Mouse (Mus musculus): ENCODE data around the gene Tox3. TPM values are rescaled to one million over a fixed set of nuclear protein-coding genes. Genes with fewer than 3 reads are reported as not detected.
A peak's percentile ranks its signal among the peaks of the same experiment; 100 is the strongest.

Tox3 gene
- polyA plus RNA-seq, 1 experiment from 2014 or later: 40.8 TPM

- no peaks in the 10 kb centered on the region for H3K9me3 ChIP-seq (ENCODE audit: control insufficient read depth, low read length)
- H3K27ac ChIP-seq (ENCODE audit: low read depth, low read length): no peak overlapping the region
- ATAC-seq (ENCODE audit: insufficient read depth, low FRiP score, low TSS enrichment) (no peak), DNase-seq (ENCODE audit: low spot score) (no peak)
- H3K36me3 ChIP-seq (ENCODE audit: control insufficient read depth, insufficient read depth, low read length): no peaks in the 10 kb centered on the region
- no peaks in the 10 kb centered on the region for H3K27me3 ChIP-seq (ENCODE audit: control insufficient read depth, insufficient read depth, low read length)
- H3K4me3 ChIP-seq (ENCODE audit: low read depth, low read length): peak overlapping the region; percentile 93
- H3K4me1 ChIP-seq (ENCODE audit: control insufficient read depth, insufficient read depth, low read length): peaks cover 6% of the 10 kb centered on the region
- peak overlapping the region; percentile 99 for H3K9ac ChIP-seq (ENCODE audit: low read length)
- H3K4me2 ChIP-seq (ENCODE audit: low read depth): peak overlapping the region; percentile 56
- WGBS: 26% methylated on average over 13 of the region's 13 CpGs
Observed at GRCm38 (mm10) chr8:90346138-90346879, 1.8 kb downstream of the Tox3 start.

DNA sequence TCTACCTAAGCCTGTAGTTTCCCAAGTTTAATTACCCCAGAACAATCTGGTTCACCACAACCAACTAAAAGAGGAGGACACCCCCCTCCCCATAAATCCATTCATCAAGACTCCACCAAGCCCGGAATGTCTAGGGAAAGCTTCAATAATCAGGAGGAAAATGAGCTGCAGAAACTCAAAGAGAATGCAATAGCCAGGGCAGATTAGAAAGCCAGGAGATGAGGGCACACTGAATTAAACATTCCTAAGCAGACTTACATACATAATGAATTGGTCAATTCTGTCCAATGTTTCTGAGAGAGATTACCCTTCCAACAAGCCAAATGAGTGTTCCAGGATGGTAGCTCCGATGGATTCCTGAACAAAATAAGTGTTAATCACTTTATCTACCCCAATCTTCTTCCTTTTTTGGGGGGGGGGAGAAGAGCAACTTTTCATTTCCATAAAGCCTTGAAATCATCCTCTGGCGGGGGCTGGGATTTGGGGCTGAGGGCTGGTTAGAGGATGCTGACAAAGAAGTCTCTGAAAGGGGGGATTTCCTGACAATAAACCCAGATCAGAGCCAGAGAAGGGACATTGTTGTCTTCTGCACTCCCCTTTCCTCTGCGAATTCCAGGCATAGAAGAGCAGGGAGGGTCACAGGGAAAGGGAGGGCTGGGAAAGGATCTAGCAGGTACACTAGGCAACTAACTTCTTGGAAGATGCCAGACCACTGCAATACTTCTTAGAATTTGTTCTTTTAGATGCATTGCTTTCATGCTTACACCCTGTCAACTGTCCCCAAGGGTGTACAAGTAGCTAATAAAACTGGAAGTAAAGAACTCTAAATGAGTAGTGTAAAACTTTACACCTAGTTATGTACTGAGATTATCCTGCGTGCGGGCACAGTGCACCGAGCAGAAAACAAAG is 17.5 kb downstream of the Tox3 start:
- no peak overlapping the region for H3K9ac ChIP-seq (ENCODE audit: low read length)
- 66% methylated on average over 7 of the region's 7 CpGs for WGBS
- ATAC-seq (ENCODE audit: insufficient read depth, low FRiP score, low TSS enrichment) (no peak), DNase-seq (ENCODE audit: low spot score) (no peak)
- peaks cover 4% of the 10 kb centered on the region; the same call in 1 of the 2 replicates for H3K4me1 ChIP-seq (ENCODE audit: control insufficient read depth, insufficient read depth, low read length)
- H3K4me2 ChIP-seq (ENCODE audit: low read depth): no peak overlapping the region
- H3K27ac ChIP-seq (ENCODE audit: low read depth, low read length): no peak overlapping the region
- no peaks in the 10 kb centered on the region for H3K27me3 ChIP-seq (ENCODE audit: control insufficient read depth, insufficient read depth, low read length)
- no peaks in the 10 kb centered on the region for H3K9me3 ChIP-seq (ENCODE audit: control insufficient read depth, low read length)
- no peak overlapping the region for H3K4me3 ChIP-seq (ENCODE audit: low read depth, low read length)
- H3K36me3 ChIP-seq (ENCODE audit: control insufficient read depth, insufficient read depth, low read length): peaks cover 3% of the 10 kb centered on the region; the same call in 1 of the 2 replicates

- Histone ChIP-seq H3K36me3 (ENCODE audit: control insufficient read depth, insufficient read depth, low read length) (no peaks in the 10 kb centered on the region), H3K27ac (ENCODE audit: low read depth, low read length) (no peak overlapping the region), H3K9ac (ENCODE audit: low read length) (no peak overlapping the region), H3K4me1 (ENCODE audit: control insufficient read depth, insufficient read depth, low read length) (peaks cover 3% of the 10 kb centered on the region), H3K4me3 (ENCODE audit: low read depth, low read length) (no peak overlapping the region), H3K4me2 (ENCODE audit: low read depth) (no peak overlapping the region), H3K9me3 (ENCODE audit: control insufficient read depth, low read length) (no peaks in the 10 kb centered on the region), H3K27me3 (ENCODE audit: control insufficient read depth, insufficient read depth, low read length) (no peaks in the 10 kb centered on the region)
- ATAC-seq (ENCODE audit: insufficient read depth, low FRiP score, low TSS enrichment) (no peak), DNase-seq (ENCODE audit: low spot score) (no peak)
- WGBS: 39% methylated on average over 4 of the region's 4 CpGs
Observed at GRCm38 (mm10) chr8:90323824-90324223, 24.3 kb downstream of the Tox3 start.

DNA sequence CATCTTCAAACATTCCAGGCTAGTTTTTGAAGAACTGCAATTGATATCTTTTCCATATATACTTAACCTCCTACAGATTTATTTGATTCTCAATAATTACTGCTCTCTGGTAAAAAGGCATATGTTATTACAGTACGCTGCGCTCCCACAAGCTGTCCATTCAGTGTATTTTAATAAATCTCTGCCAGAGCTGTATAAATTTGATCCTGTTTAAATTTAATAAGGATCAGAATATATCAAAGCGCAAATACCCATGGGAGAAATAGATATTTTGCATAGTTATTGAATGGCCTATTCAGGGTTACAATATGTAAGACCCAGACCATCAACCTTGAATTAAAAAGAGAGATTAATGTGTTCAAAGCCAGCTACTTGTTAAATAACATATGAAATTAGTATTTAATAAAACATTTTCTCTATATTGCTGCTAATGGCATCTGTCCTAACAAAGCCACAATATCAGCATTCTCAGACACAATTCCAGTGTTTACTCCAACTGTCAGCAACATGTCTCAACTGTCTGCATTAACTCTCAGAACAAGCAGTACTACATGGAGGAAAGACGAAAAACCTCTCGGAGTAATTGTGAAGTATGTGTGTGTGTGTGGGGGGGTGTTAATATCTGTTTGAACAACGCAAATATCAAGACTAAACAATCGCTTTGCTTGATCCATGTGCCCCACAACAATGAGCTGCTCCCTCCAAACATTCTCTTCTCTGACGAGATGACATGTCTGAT is 25.3 kb downstream of the Tox3 start:
- Histone ChIP-seq H3K27me3 (ENCODE audit: control insufficient read depth, insufficient read depth, low read length) (no peaks in the 10 kb centered on the region), H3K4me2 (ENCODE audit: low read depth) (no peak overlapping the region), H3K36me3 (ENCODE audit: control insufficient read depth, insufficient read depth, low read length) (no peaks in the 10 kb centered on the region), H3K9me3 (ENCODE audit: control insufficient read depth, low read length) (no peaks in the 10 kb centered on the region), H3K27ac (ENCODE audit: low read depth, low read length) (no peak overlapping the region), H3K9ac (ENCODE audit: low read length) (no peak overlapping the region), H3K4me1 (ENCODE audit: control insufficient read depth, insufficient read depth, low read length) (peaks cover 3% of the 10 kb centered on the region), H3K4me3 (ENCODE audit: low read depth, low read length) (no peak overlapping the region)
- 80% methylated on average over 8 of the region's 8 CpGs for WGBS
- DNase-seq (ENCODE audit: low spot score) (no peak), ATAC-seq (ENCODE audit: insufficient read depth, low FRiP score, low TSS enrichment) (no peak)

DNA sequence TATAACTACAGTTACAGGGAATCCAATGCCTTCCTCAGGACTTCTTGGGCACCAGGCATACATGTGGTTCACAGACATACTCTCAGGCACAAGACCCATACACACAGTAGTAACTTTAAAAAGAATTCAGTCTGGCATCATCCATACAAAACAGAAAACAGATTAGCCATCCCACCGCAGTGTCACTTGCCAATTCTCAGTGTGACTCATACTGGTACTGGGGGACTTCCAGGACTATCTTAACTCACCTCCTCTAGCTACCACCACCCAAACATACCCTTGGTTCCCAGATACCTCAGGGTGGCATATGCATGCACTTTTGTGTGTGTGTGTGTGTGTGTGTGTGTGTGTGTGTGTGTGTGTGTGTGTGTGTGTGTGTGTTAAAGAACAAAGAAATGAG is 26.9 kb downstream of the Tox3 start:
- H3K9ac ChIP-seq (ENCODE audit: low read length): no peak overlapping the region
- H3K4me3 ChIP-seq (ENCODE audit: low read depth, low read length): no peak overlapping the region
- H3K27ac ChIP-seq (ENCODE audit: low read depth, low read length): no peak overlapping the region
- H3K4me2 ChIP-seq (ENCODE audit: low read depth): no peak overlapping the region
- no peaks in the 10 kb centered on the region for H3K9me3 ChIP-seq (ENCODE audit: control insufficient read depth, low read length)
- WGBS: 100% methylated on average over 1 of the region's 1 CpGs
- DNase-seq (ENCODE audit: low spot score) (no peak), ATAC-seq (ENCODE audit: insufficient read depth, low FRiP score, low TSS enrichment) (no peak)
- peaks cover 3% of the 10 kb centered on the region for H3K4me1 ChIP-seq (ENCODE audit: control insufficient read depth, insufficient read depth, low read length)
- no peaks in the 10 kb centered on the region for H3K36me3 ChIP-seq (ENCODE audit: control insufficient read depth, insufficient read depth, low read length)
- H3K27me3 ChIP-seq (ENCODE audit: control insufficient read depth, insufficient read depth, low read length): no peaks in the 10 kb centered on the region

DNA sequence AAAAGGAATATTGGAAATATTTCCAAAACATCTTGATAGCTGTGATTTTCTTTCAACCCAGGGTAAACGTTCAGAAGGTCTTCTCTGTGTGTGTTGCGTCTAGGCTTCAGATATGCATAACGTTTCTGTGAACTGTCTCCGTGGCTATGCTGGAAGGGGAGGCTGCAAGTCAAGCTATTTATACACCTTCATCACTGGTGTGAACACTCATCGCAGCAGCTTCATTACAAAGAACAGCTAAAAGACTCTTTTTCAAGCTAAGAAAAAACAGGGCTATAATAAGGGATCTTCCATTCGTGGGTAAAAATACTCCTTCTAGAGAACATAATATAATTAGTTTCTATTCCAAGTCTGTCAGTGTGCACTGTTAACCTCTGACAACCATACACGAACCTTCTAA is 33.8 kb downstream of the Tox3 start:
- ATAC-seq (ENCODE audit: insufficient read depth, low FRiP score, low TSS enrichment) (no peak), DNase-seq (ENCODE audit: low spot score) (no peak)
- Histone ChIP-seq H3K4me1 (ENCODE audit: control insufficient read depth, insufficient read depth, low read length) (no peaks in the 10 kb centered on the region), H3K9ac (ENCODE audit: low read length) (no peak overlapping the region), H3K36me3 (ENCODE audit: control insufficient read depth, insufficient read depth, low read length) (no peaks in the 10 kb centered on the region), H3K27ac (ENCODE audit: low read depth, low read length) (no peak overlapping the region), H3K4me2 (ENCODE audit: low read depth) (no peak overlapping the region), H3K4me3 (ENCODE audit: low read depth, low read length) (no peak overlapping the region), H3K9me3 (ENCODE audit: control insufficient read depth, low read length) (no peaks in the 10 kb centered on the region), H3K27me3 (ENCODE audit: control insufficient read depth, insufficient read depth, low read length) (no peaks in the 10 kb centered on the region)
- 94% methylated on average over 7 of the region's 7 CpGs for WGBS

DNA sequence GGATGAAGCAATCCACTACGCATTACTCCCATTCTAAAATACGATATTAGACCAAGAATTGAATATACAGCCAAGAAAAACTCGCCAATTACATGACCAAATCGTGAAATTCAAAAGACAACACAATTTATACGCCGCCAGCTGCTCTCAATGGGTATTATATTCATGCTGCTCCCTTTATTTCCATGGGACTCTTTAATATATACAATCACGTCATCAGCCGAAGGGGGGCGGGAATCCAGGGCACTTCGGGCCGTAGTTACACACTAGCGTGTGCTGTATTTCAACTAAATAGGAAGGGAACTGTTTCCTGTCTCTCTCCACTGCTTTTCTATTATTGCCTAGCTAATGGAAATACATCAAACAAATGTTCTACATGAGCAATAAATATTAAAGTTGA is 45.2 kb downstream of the Tox3 start:
- 76% methylated on average over 12 of the region's 12 CpGs for WGBS
- no peak overlapping the region for H3K4me3 ChIP-seq (ENCODE audit: low read depth, low read length)
- peaks cover 25% of the 10 kb centered on the region for H3K4me1 ChIP-seq (ENCODE audit: control insufficient read depth, insufficient read depth, low read length)
- peak; percentile 51 for DNase-seq (ENCODE audit: low spot score)
- no peak overlapping the region for H3K27ac ChIP-seq (ENCODE audit: low read depth, low read length)
- H3K36me3 ChIP-seq (ENCODE audit: control insufficient read depth, insufficient read depth, low read length): no peaks in the 10 kb centered on the region
- no peaks in the 10 kb centered on the region for H3K9me3 ChIP-seq (ENCODE audit: control insufficient read depth, low read length)
- H3K9ac ChIP-seq (ENCODE audit: low read length): no peak overlapping the region
- H3K27me3 ChIP-seq (ENCODE audit: control insufficient read depth, insufficient read depth, low read length): no peaks in the 10 kb centered on the region
- ATAC-seq (ENCODE audit: insufficient read depth, low FRiP score, low TSS enrichment): no peak; the same call in 1 of the 2 replicates
- no peak overlapping the region for H3K4me2 ChIP-seq (ENCODE audit: low read depth)

DNA sequence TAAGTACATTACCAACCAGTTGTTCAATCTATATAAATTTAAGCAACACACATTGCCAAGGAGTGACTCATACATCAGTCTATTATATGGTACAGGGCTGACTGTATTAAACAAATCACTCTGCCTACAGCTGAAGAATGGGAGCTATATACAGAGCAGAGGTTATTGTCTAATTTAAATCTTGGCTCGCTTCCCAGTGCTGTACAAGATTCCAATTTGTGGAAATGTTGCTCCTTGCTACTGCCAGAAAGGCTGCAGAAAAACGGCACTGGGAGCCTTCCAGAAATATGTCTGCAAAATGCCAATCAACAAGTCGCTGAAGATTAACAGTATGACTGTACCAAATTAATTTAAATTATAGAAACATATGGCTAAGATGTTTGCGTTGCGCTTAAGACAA is 45.9 kb downstream of the Tox3 start:
- Histone ChIP-seq H3K4me3 (ENCODE audit: low read depth, low read length) (no peak overlapping the region), H3K27ac (ENCODE audit: low read depth, low read length) (no peak overlapping the region), H3K4me1 (ENCODE audit: control insufficient read depth, insufficient read depth, low read length) (peaks cover 25% of the 10 kb centered on the region), H3K27me3 (ENCODE audit: control insufficient read depth, insufficient read depth, low read length) (no peaks in the 10 kb centered on the region), H3K9ac (ENCODE audit: low read length) (no peak overlapping the region), H3K36me3 (ENCODE audit: control insufficient read depth, insufficient read depth, low read length) (no peaks in the 10 kb centered on the region), H3K9me3 (ENCODE audit: control insufficient read depth, low read length) (no peaks in the 10 kb centered on the region), H3K4me2 (ENCODE audit: low read depth) (no peak overlapping the region)
- ATAC-seq (ENCODE audit: insufficient read depth, low FRiP score, low TSS enrichment) (0 out of 2 replicates have a peak, but pooled peaks have one; percentile 53), DNase-seq (ENCODE audit: low spot score) (no peak)
- WGBS: 72% methylated on average over 5 of the region's 5 CpGs

All from neural tube, embryonic 11.5 days (tissue).